Mouse (Mus musculus) spleen, embryonic (tissue): ENCODE data around the gene Prol1.
"Not testable (repeated sequence)": the region's sequence is repeated elsewhere in the genome, so short reads cannot be mapped to it uniquely, and the experiment has no call there.

Experiments
- CTCF ChIA-PET: fragments of 350-600 bp; sonication (Branson Sonifier 250); formaldehyde crosslinking; loops from one replicate; lab custom pipeline; 2022; lab: Charles Lee

The Prol1 gene

GRCm38 (mm10) chr5:88317012-88317411 is at the start of gene Prol1:
Gene Prol1 (plus strand): TSS chr5:88317312.
- CTCF ChIA-PET = no interaction called here

- CTCF ChIA-PET = no interaction called here
Observed at GRCm38 (mm10) chr5:88268619-88269018, 48.5 kb upstream of the Prol1 start, which contains the start of gene Gm7714. Gene Gm7714 (plus strand): TSS chr5:88268919.

GRCm38 (mm10) chr5:88311307-88311706 is 5.8 kb upstream of the Prol1 start:
- CTCF ChIA-PET = not testable (repeated sequence)

- CTCF ChIA-PET = not testable (repeated sequence)
Observed at GRCm38 (mm10) chr5:88348533-88348932, 31.4 kb downstream of the Prol1 start.

- CTCF ChIA-PET = no interaction called here
Observed at GRCm38 (mm10) chr5:88364768-88365167, 47.7 kb downstream of the Prol1 start.

- CTCF ChIA-PET = no interaction called here
Observed at GRCm38 (mm10) chr5:88366886-88367285, 49.8 kb downstream of the Prol1 start.

GRCm38 (mm10) chr5:88370578-88371232 is 53.6 kb downstream of the Prol1 start:
- CTCF ChIA-PET = no interaction called here

GRCm38 (mm10) chr5:88372563-88372962 is 55.5 kb downstream of the Prol1 start:
- CTCF ChIA-PET = no interaction called here

GRCm38 (mm10) chr5:88375808-88376207 is 58.7 kb downstream of the Prol1 start, which contains the start of gene Amtn:
Gene Amtn (plus strand): TSS chr5:88376108.
- CTCF ChIA-PET = no interaction called here
